Mouse (Mus musculus) neutrophil, adult 5-6 weeks (primary cell): ENCODE measurements at regions not wholly inside any gene's neighbourhood (a gene's known extent, or its start where the extent isn't known, plus 50 kb on each side); places are given as distances from the start of the nearest gene placed in this dataset.
A peak's percentile ranks its signal among the peaks of the same experiment; 100 is the strongest.

Source experiments
- ATAC-seq: fragments of 151-379, 151-347 bp; 2 replicates; pipeline ENCODE4 v1.8.0; 2017; ENCODE audit warnings: mild to moderate bottlenecking, moderate TSS enrichment; ENCODE audit not compliant: insufficient number of reproducible peaks, poor library complexity, low FRiP score, severe bottlenecking; ENCODE audit errors: extremely low read depth

GRCm38 (mm10) chr8:116837991-116838390 is 83.3 kb downstream of the Cmc2 start:
- no peak for ATAC-seq

- no peak for ATAC-seq
Observed at GRCm38 (mm10) chr8:116832181-116832580, 89.1 kb downstream of the Cmc2 start.

DNA sequence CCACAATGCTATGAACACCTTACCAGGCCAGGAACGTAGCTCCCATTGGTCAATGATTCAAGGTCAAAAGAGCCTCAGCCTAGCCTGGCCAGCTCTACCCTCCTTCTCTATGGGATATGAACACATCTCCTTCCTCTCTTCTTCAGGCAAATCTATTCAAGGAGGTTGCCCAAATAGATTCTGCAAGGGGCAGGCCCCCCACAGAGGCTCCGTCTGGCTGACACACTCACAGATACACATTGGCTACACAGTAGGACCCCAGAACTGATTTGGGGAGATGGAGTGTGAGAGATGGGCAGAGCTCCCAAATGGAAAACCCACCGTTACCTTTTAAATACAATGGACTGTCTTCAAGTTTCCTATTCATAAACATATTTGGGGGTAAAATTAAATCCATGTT is 91.6 kb downstream of the Cmc2 start:
- no peak for ATAC-seq

DNA sequence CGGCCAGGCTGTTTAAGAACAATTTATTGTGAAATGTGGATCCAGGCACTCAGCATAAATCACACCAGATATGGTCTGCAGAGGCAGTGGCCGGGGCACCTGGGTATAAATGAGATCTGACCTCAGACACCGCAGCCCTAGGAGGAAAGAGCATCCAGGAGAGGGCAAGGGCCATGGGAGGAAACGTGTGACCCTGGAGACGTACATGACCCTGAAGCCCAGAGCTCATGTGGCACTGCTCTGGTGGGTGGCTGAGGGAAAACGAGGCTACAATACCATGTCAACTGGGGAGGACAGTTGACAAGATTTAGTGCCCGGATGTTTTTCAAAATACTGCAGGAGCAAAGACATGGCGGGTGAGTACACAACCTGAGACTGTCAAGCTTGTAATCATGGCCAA is 93.0 kb downstream of the Cmc2 start:
- ATAC-seq, result no peak

GRCm38 (mm10) chr8:116827141-116827540 is 94.1 kb downstream of the Cmc2 start:
- no peak for ATAC-seq

DNA sequence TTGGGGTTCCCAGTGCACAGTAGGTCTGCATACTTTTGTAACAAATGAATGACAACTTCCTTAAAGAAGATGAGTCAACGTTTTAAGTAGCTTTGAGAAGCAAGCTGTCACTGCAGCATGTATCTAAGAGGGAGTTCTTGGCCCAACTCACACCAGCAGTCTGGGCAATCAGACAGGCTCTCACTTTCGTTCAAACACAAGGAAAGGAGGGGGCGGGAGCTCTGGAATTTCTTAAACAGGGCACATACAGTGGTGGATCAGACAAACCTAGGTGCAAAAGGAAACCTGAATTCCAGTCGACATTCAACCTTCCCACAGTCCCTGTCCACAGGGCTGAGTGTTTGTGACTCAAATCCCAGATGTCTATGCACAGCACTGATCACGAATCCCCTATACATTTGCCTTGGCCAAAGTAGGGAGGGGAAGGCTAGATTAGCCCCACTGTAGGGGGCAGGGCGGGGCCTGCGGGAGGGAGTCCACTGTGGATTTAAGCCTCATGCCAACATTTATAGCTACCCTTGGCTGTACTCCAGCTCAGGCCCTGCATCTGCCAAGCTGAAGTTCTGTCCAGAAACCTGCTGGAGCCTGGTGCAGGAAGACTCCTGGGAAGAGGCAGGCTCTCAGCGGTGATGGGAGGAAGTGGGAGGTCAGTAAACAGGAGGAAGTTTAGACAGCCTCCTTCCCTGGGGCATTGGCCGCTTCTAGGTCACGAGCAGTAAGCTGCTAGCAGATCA is 81.5 kb upstream of the Cdyl2 start:
- ATAC-seq, result no peak

GRCm38 (mm10) chr8:116801313-116801712 is 68.5 kb upstream of the Cdyl2 start:
- ATAC-seq, result no peak

- no peak for ATAC-seq
Observed at GRCm38 (mm10) chr8:116800636-116801035, 67.8 kb upstream of the Cdyl2 start.

- ATAC-seq, result no peak
Observed at GRCm38 (mm10) chr8:116798981-116799380, 66.2 kb upstream of the Cdyl2 start.

DNA sequence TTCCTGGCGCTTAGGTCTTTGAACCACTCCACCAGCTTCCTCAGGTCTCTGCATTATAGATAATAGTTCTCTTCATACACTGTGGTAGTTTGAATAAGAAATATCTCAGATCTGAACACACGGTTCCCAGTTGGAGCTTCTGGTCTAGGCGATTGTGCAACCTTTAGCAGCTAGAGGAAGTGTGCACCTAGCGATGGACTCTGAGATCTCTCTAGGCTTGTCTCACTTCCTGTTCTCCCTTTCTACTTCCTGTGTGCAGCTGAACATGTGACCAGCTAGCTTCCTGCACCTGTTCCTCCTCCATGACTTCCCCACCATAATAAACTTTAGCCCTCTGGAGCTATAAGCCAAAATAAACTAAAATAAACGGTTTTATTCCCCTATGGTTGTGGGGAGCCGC is 62.9 kb upstream of the Cdyl2 start:
- peak; percentile 23; the same call in 1 of the 2 replicates for ATAC-seq

DNA sequence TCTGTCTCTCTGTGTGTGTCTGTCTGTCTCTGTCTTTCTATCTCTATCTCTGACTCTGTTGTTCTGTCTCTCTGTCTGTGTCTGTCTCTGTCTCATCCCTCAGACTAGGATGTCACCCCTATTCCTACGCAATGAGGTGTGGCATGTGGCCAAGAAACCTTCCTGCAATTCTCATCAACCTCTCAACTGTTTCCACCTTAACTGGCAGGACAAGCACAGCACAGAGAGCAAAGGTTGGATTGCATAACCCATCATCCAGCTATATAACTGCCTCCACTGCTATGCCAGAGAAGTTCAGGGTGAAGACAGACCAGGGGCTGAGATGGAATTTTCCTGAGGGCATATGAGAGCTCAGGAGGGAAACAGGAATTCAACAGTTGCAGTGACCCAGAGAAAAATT is 60.3 kb upstream of the Cdyl2 start:
- no peak for ATAC-seq

DNA sequence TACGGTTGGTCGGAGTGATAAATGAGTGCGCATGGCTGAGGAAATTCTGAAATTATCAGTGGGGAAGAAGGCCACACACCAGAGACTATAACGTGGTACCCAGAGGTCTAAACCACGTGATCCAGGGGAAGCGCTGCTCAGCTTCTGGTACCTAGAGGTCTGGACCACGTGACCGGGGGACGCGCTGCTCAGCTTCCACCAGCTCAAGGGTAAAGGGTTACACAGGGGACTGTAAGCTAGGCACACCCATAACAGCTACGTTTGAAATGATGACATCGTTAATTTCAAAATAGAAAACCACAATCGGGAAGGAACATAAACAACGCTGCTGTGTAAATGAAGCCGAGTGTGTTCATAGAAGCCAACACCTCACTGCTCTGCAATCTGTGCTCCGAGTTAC is 57.5 kb upstream of the Cdyl2 start:
- ATAC-seq, result peak; percentile 41; the same call in 1 of the 2 replicates
